Mouse (Mus musculus) kidney, embryonic 14.5 days (tissue): ENCODE data around the gene Vax1. TPM values are rescaled to one million over a fixed set of nuclear protein-coding genes. Genes with fewer than 3 reads are reported as not detected.

Experiments
- ATAC-seq: fragments of 200-750 bp; cut with Nextera tagmentation; 2 replicates; pipeline ENCODE4 v1.8.0; 2017; ENCODE audit warnings: moderate number of reproducible peaks, mild to moderate bottlenecking, moderate TSS enrichment, moderate library complexity; ENCODE audit not compliant: low FRiP score, low TSS enrichment
- H3K27ac ChIP-seq: fragments of 300-500 bp; sonication (generic); 2 replicates; pipeline ENCODE4 v1.5.1; 2014; ENCODE audit warnings: low read depth, mild to moderate bottlenecking, low read length, moderate library complexity, mixed read lengths
- H3K27me3 ChIP-seq: fragments of 300-500 bp; sonication (generic); 2 replicates; pipeline ENCODE4 v1.6.1; 2014; ENCODE audit warnings: mild to moderate bottlenecking, low read length; ENCODE audit not compliant: control insufficient read depth, insufficient read depth
- H3K36me3 ChIP-seq: fragments of 300-500 bp; sonication (generic); 2 replicates; pipeline ENCODE4 v1.6.1; 2014; ENCODE audit warnings: low read length, mixed read lengths; ENCODE audit not compliant: control insufficient read depth, insufficient read depth
- H3K4me1 ChIP-seq: fragments of 300-500 bp; sonication (generic); 2 replicates; pipeline ENCODE4 v1.6.1; 2014; ENCODE audit warnings: low read length, mixed read lengths; ENCODE audit not compliant: control insufficient read depth, insufficient read depth
- H3K4me2 ChIP-seq: fragments of 300-500 bp; sonication (generic); replicated peaks from 2 replicates; pipeline ENCODE4 v1.6.1; 2014; ENCODE audit warnings: low read depth, mild to moderate bottlenecking, low read length
- H3K4me3 ChIP-seq: fragments of 300-500 bp; sonication (generic); 2 replicates; pipeline ENCODE4 v1.5.1; 2014; ENCODE audit warnings: mild to moderate bottlenecking, low read length
- H3K9ac ChIP-seq: fragments of 300-500 bp; sonication (generic); 2 replicates; pipeline ENCODE4 v1.6.1; 2014; ENCODE audit warnings: low read depth, mild to moderate bottlenecking, low read length, moderate library complexity
- H3K9me3 ChIP-seq: fragments of 300-500 bp; sonication (generic); 2 replicates; pipeline ENCODE4 v1.6.1; 2016; ENCODE audit warnings: low read length; ENCODE audit not compliant: control insufficient read depth
- WGBS: fragments of 180-500 bp; shearing (Covaris S2); extraction: QIAGEN DNeasy Blood & Tissue Kit; methylation state at CpG from one replicate; pipeline ENCODE4 v1.1.7; 2014; 5-methylcytosine and 5-hydroxymethylcytosine counted together
- polyA plus RNA-seq: library from polyadenylated mRNA; unstranded; fragments of >200 nt; fragmentation: Nextera tagmentation; extraction: Ambion mirVana; gene quantifications from 2 replicates; pipeline ENCODE4 v1.2.1, GENCODE M21; 2014

Gene Vax1
- polyA plus RNA-seq, 1 experiment from 2014 or later, result not detected

DNA sequence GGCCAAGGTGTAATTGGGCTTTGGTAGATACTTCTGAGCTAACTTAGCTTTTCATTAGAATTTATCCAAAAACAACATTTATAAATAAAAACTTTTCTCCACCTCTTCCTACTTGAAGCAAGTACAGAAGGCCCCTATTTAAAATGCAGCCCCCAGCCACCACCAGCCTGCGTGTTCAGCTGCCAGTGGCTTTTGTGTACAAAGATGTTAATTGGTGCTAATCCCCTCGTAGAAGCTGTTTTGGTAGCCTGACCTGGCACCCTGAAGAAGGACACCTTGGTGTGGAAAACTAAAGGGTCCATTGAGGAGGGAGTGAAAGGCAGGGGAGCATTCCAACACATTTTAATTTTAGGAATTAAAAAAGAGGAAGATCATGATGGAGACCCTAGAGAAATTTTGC is 34.9 kb downstream of the Vax1 start:
- H3K36me3 ChIP-seq, result no peaks in the 10 kb centered on the region
- H3K9ac ChIP-seq, result no peak overlapping the region
- H3K4me1 ChIP-seq, result no peaks in the 10 kb centered on the region
- H3K4me2 ChIP-seq, result no peak overlapping the region
- no peaks in the 10 kb centered on the region for H3K9me3 ChIP-seq
- no peak for ATAC-seq
- no peak overlapping the region for H3K4me3 ChIP-seq
- no peaks in the 10 kb centered on the region for H3K27me3 ChIP-seq
- 25% methylated on average over 2 of the region's 2 CpGs for WGBS
- no peak overlapping the region for H3K27ac ChIP-seq

DNA sequence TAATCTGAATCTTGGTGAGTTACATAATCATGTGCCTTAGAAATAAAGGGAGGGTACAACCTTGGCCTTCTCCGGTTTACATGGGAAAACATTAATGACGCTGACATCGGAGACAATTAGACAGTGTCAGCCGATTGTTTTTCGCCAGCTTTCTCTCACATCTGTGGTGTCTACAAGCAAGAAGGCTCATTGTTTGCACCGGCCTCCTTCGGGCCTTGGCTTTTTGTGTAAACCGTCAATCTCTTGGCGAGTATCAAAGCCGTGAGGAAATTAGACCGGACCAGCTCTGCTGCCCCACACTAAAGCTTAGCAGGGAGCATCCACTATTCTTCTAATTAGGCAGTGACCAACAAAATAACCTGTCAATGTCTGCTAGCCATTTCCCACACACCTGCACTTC is 36.7 kb downstream of the Vax1 start:
- no peak overlapping the region for H3K9ac ChIP-seq
- no peaks in the 10 kb centered on the region for H3K9me3 ChIP-seq
- H3K27me3 ChIP-seq, result no peaks in the 10 kb centered on the region
- ATAC-seq, result no peak
- whole genome bisulfite sequencing, result 66% methylated on average over 11 of the region's 11 CpGs
- no peak overlapping the region for H3K4me2 ChIP-seq
- H3K36me3 ChIP-seq, result no peaks in the 10 kb centered on the region
- H3K27ac ChIP-seq, result no peak overlapping the region
- H3K4me1 ChIP-seq, result no peaks in the 10 kb centered on the region
- no peak overlapping the region for H3K4me3 ChIP-seq

DNA sequence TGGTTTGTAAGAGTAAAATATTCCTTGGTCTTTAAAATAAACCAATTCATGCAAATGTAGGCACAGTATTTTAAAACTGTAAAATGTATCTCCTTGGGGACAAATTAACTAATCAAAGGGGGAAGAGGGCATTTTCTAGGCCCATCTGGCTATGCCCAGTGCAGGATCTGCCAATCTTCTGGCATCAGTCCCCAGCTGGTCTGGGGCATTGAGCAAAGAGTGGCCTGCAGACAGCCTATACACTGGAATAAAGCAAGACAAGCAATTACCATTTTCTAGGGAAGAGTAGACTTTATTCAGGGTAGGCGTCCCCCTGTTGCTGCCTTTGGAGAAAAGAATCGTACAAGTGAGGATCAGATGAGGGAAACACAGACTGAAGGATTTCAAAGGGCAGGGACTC is 40.2 kb downstream of the Vax1 start:
- Histone ChIP-seq H3K27ac (no peak overlapping the region), H3K36me3 (no peaks in the 10 kb centered on the region), H3K27me3 (no peaks in the 10 kb centered on the region), H3K9ac (no peak overlapping the region), H3K4me3 (no peak overlapping the region), H3K4me1 (no peaks in the 10 kb centered on the region), H3K9me3 (no peaks in the 10 kb centered on the region), H3K4me2 (no peak overlapping the region)
- WGBS, result 89% methylated on average over 2 of the region's 2 CpGs
- no peak for ATAC-seq

DNA sequence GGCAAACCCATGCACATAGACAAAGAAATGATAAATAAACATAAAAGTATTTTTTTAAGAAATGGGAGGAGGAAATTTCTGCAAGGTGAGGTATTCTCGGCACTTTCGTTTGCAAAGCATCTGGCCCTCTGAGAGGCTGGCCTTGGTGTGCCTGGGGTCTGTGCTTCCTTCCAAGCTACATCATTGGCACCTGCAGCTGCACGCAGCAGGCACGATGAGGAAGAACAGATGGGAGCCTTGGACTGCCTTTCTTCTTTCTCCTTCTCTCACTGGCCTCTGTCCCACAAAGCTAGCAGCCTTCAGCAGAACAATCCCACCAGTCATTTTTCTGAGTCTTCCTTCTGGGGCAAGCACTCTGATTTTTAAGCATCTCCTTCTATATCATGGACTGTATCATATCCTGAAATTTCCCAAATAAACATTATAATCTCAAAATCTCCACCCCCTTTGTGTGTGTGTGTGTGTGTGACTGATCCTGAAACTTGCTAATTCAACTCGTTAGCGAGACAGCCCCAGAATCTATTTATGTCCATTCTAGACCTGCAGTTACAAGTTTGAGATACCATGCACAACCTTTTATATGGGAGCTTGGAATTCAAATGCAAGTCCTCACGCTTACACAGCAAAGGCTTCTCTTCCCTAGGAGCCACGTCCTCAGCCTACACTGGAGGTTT is 41.2 kb downstream of the Vax1 start:
- Histone ChIP-seq H3K4me1 (no peaks in the 10 kb centered on the region), H3K4me3 (no peak overlapping the region), H3K27ac (no peak overlapping the region), H3K4me2 (no peak overlapping the region), H3K9me3 (no peaks in the 10 kb centered on the region), H3K9ac (no peak overlapping the region), H3K36me3 (no peaks in the 10 kb centered on the region), H3K27me3 (no peaks in the 10 kb centered on the region)
- ATAC-seq, result no peak
- WGBS, result 77% methylated on average over 8 of the region's 8 CpGs

DNA sequence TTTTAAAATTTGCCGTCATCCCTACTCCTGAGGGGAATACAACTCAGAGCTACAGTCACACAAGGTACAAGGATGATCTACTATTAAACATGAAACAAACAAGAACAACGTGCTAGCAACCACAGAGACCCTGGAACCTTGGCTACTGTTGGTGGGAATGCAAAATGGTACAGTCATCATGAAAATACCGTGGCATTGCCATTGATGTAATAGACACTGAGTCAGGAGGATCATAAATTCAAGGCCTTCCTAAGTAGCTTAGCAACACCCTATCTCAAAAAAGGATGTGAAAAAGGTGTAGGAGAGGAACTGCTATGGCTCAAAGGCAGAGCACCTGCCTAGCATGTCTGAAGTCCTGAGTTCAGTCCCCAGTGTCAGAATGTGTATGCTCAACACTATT is 42.4 kb downstream of the Vax1 start:
- Histone ChIP-seq H3K4me2 (no peak overlapping the region), H3K36me3 (no peaks in the 10 kb centered on the region), H3K9me3 (no peaks in the 10 kb centered on the region), H3K4me3 (no peak overlapping the region), H3K9ac (no peak overlapping the region), H3K27me3 (no peaks in the 10 kb centered on the region), H3K4me1 (no peaks in the 10 kb centered on the region), H3K27ac (no peak overlapping the region)
- no peak for ATAC-seq
- 80% methylated on average over 3 of the region's 3 CpGs for WGBS

Other genes with a start within 250 kb of the Vax1 start
- gene Eno4, start 226.6 kb downstream of the Vax1 start, polyA plus RNA-seq, result 0.54 and 0.70 TPM in 2 replicates
- 8.1 and 9.5 TPM in 2 replicates for gene Hspa12a, start 226.4 kb downstream of the Vax1 start, polyA plus RNA-seq
- gene Shtn1, start 94.0 kb downstream of the Vax1 start, polyA plus RNA-seq, result 1.1 and 2.3 TPM in 2 replicates
- gene Kcnk18, start 49.2 kb upstream of the Vax1 start, polyA plus RNA-seq, result not detected in 2 replicates
- 5.0 and 7.6 TPM in 2 replicates for gene Slc18a2, start 90.8 kb upstream of the Vax1 start, polyA plus RNA-seq
- 37.8 and 48.6 TPM in 2 replicates for gene Rps12-ps3, start 152.2 kb upstream of the Vax1 start, polyA plus RNA-seq
- 13.8 and 18.8 TPM in 2 replicates for gene Pdzd8, start 175.7 kb upstream of the Vax1 start, polyA plus RNA-seq